Mouse (Mus musculus): ENCODE results near the gene Rab20. TPM values are rescaled to one million over a fixed set of nuclear protein-coding genes. Genes with fewer than 3 reads are reported as not detected.

Rab20 gene
- total RNA-seq, 2 experiments from 2014 or later: 0.74 to 0.94 TPM

DNA sequence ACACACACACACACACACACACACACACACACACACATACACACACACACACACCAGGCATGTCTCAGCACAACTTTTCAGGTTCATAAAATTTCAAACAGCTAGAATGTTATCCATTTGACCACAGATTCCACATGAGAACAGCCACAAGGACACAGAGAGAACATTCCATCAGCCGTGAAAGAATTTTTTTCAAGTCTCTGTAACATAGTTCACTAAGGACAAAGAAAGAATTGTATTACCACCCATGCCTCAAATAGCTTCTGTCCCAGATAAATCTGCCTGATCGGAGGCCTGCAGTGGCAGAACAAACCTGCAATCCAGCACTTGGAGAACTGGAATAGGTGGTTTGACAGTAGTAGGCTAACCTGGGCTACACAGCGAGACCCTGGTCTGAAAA is 21.2 kb downstream of the Rab20 start:
- no peak for DNase-seq (ENCODE audit: low spot score in 2 of 2)

- DNase-seq (ENCODE audit: low spot score in 2 of 2): no peak
Measured at GRCm38 (mm10) chr8:11454228-11454627, 24.3 kb downstream of the Rab20 start.

DNA sequence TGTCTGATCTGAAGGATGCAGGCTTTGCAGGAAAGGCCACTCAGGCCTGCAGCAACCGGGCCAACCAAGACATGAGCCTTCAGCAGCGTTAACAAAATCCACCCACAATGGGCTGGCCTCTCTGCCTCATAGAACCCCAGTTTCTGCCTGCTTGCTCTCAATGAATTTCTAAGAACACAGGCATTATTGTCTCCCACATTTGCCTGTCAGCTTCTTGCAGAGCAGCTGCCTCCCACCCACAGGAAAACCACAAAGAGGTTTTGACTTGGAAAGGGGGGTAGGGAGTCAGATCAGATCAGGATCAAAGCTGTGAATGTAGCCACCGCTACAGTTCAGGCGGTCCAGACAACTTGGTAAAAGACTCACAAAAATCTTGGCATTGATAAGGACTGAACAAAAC is 25.5 kb downstream of the Rab20 start:
- no peak for DNase-seq (ENCODE audit: low spot score in 2 of 2)

GRCm38 (mm10) chr8:11452559-11452958 is 26.0 kb downstream of the Rab20 start:
- DNase-seq (ENCODE audit: low spot score in 2 of 2): no peak

- no peak for DNase-seq (ENCODE audit: low spot score in 2 of 2)
Measured at GRCm38 (mm10) chr8:11452152-11452551, 26.4 kb downstream of the Rab20 start.

DNA sequence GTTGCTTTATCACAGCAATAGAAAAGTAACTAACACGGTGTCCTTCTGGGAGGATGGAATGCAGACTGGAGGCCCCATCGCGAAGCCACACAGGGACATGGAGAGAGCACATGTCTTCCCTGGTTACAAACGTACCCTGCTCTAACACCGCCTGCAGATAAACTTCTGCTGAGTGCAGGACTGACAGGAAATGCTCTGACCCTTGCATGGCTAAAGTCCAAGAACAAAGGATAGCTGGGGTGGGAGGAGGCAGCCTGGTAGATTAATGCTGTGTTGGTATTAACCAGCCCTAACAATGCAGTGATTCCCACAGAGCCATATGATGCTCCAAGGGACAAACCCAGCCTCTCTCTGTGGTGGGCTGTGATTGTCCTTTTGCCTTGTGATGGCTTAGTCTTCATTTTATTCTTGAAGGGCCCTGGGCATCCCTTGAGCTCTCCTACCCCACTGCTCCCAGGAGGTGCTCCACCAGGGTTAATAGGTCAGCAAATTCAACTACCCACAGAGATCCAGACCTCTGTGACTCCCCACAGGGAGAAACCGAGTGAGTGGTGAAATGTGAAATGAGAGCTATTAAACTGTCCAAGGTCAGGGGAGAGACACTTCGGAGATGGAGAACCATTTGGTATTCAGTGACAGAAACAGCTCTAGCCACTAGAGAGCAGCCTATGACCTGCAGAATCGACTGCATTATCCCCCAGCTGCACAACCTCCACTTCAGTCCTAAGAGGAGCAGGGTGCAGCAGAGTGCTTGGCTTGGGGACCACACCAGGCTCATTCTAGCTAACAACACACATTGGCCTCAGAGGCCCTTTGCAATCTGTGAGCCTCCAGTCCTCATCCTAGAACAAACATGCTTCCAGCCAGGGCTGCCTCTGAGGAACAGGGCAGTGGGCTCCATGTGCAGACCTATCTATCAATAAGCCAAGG is 28.1 kb downstream of the Rab20 start:
- DNase-seq (ENCODE audit: low spot score in 2 of 2): peak; percentile 27 to 42

DNA sequence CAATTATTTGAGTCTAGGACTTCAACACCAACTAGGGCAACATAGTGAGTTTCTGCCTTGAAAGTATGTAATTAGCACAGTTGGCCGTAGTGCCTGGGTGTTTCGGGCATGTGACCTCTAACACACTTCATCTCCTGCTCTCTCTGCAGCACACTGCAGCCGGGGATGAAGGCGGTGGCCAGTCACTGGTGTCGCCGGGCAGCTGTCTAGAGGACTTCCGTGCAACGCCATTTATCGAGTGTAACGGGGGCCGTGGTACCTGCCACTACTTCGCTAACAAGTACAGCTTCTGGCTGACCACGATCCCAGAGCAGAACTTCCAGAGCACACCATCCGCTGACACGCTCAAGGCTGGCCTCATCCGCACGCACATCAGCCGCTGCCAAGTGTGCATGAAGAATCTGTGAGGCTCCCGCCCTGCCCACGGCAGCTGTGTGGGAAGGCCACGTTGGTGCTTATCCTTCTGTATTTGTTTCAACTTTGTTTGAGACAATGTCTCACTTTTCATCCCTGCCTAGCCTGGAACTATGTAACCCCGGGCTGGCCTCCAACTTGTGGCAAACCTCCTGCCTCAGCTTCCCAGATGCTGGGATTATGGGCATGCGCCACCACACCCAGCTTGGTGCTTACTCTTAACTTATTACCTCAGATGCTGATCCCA is 30.5 kb downstream of the Rab20 start:
- no peak for DNase-seq (ENCODE audit: low spot score in 2 of 2)

- no peak for DNase-seq (ENCODE audit: low spot score in 2 of 2)
Measured at GRCm38 (mm10) chr8:11445790-11446189, 32.7 kb downstream of the Rab20 start.

- no peak for DNase-seq (ENCODE audit: low spot score in 2 of 2)
Measured at GRCm38 (mm10) chr8:11444216-11444615, 34.3 kb downstream of the Rab20 start.

GRCm38 (mm10) chr8:11443611-11444010 is 34.9 kb downstream of the Rab20 start:
- DNase-seq (ENCODE audit: low spot score in 2 of 2): no peak

GRCm38 (mm10) chr8:11441291-11441690 is 37.2 kb downstream of the Rab20 start:
- DNase-seq (ENCODE audit: low spot score in 2 of 2): no peak

DNA sequence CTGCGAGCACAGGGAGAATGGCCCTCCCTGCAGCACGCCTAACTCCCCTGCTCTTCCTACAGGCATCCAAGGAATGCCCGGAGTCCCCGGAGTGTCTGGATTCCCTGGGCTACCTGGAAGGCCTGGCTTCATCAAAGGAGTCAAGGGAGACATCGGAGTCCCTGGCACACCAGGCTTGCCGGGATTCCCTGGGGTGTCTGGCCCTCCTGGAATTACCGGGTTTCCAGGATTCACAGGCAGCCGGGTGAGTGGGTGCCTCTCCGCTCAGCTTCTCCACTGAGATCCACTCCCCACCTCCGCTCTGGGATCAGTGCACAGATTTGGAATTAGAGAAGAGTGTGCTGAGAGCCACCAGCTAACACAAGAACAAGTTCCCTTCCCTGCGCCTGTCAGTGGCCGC is 40.6 kb downstream of the Rab20 start:
- no peak for DNase-seq (ENCODE audit: low spot score in 2 of 2)

GRCm38 (mm10) chr8:11430688-11431087 is 47.8 kb downstream of the Rab20 start:
- DNase-seq (ENCODE audit: low spot score in 2 of 2): no peak

DNA sequence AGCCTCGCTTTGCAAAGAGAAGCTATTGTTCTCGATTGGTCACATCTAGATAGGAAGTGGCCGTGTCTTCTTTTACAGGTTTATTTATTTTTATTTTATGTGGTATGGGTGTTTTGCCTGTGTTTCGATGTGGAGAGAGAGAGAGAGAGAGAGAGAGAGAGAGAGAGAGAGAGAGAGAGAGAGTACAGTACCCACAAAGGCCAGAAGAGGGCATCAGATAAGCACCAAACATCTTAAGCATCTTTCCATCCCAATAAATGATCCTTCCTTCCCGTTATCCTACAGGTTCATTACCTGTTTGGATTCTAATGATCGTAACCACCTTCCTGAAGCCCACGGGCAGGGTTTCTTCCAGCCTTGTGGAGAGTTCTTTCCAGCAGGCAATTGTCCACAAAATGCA is 55.4 kb downstream of the Rab20 start:
- no peak for DNase-seq (ENCODE audit: low spot score in 2 of 2)

GRCm38 (mm10) chr8:11421968-11422367 is 56.5 kb downstream of the Rab20 start:
- no peak for DNase-seq (ENCODE audit: low spot score in 2 of 2)

DNA sequence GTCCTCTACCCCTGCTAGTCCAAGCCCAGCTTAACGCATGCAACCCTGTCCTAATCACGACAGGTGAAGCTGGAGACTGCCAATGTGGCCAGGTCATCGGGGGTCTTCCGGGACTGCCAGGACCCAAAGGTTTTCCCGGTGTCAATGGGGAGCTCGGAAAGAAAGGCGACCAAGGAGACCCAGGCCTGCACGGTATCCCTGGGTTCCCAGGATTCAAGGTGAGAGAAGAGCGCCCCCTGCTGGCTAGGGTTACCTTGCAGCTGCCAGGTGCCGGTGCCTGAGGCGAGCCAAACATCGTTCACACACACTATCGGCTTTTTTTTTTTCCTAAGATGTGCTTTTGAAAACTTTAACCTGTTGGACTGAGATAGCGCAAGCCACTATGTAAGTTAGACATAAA is 57.4 kb downstream of the Rab20 start:
- DNase-seq (ENCODE audit: low spot score in 2 of 2): peak in 1 of 2 experiments; percentile 50

DNA sequence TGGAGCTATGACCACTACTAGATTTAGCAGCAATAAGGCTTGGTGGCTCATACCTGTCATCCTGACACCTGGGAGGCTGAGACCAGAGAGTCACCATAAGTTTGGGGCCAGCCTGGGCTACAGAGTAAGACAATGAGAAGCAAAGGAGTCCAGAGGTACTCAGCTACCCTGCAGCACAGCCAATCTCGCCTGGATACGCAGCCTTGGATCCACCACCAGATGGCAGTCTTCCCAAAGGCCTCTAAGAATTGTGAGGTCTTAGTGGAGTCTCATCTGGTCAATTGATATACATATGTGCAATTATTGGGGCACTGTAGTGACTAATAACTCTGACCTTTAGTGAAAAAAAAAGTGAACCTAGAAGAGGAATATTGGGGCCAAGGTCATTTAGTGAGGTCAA is 58.9 kb downstream of the Rab20 start:
- peak in 1 of 2 experiments; percentile 54 for DNase-seq (ENCODE audit: low spot score in 2 of 2)

DNA sequence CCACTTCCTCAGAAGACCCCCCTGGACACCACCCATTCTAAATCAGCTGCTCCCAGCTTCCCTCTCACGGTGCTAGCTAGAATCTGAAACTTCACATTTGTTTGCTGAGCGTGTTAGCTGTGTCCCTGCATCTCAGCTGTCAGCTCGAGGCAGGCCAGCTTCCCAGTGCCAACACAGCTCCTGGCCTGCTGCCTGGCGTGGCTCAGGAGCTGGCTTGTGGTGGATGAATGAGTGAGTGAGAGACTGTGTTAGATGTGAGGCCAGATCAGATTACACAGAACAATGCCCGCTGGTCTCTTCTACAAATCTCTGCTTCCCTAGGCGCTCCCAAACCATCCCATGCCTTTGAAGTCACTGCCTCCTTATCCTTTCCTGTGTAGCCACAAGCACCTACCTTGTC is 59.3 kb downstream of the Rab20 start:
- peak; percentile 84 to 94 for DNase-seq (ENCODE audit: low spot score in 2 of 2)

GRCm38 (mm10) chr8:11417762-11418161 is 60.7 kb downstream of the Rab20 start:
- DNase-seq (ENCODE audit: low spot score in 2 of 2): peak in 1 of 2 experiments; percentile 77

- DNase-seq (ENCODE audit: low spot score in 2 of 2): no peak
Measured at GRCm38 (mm10) chr8:11415089-11415488, 63.4 kb downstream of the Rab20 start.

- peak; percentile 45 to 53 for DNase-seq (ENCODE audit: low spot score in 2 of 2)
Measured at GRCm38 (mm10) chr8:11414304-11414703, 64.2 kb downstream of the Rab20 start.

GRCm38 (mm10) chr8:11412450-11412849 is 66.1 kb downstream of the Rab20 start:
- no peak for DNase-seq (ENCODE audit: low spot score in 2 of 2)

All from layer of hippocampus, postnatal 14 days (tissue).